Mouse (Mus musculus): Measurements from ENCODE around the gene Anxa5.

GRCm38 (mm10) chr3:36446506-36446905 lies 29.2 kb downstream of the Anxa5 start:
- no peak for TF ChIP-seq CTCF (conservative IDR thresholded peaks at IDR 0.05 in 1 of 2, IDR thresholded peaks at IDR 0.05 in 1 of 2; ENCODE audit: low read depth in 2 of 2, low read length in 2 of 2)
- no peak for TF ChIP-seq MAZ (IDR thresholded peaks at IDR 0.05; ENCODE audit: low read depth, low read length)
- TF ChIP-seq MAX (IDR thresholded peaks at IDR 0.05; ENCODE audit: low read length): no peak
- no peak for TF ChIP-seq POLR2A (IDR thresholded peaks at IDR 0.05; ENCODE audit: low read depth, low read length)
